Mouse (Mus musculus): ENCODE measurements around the gene Ccnd2. TPM values are rescaled to one million over a fixed set of nuclear protein-coding genes. Genes with fewer than 3 reads are reported as not detected.

The Ccnd2 gene
- polyA plus RNA-seq, 1 experiment from 2014 or later: 684 TPM

DNA sequence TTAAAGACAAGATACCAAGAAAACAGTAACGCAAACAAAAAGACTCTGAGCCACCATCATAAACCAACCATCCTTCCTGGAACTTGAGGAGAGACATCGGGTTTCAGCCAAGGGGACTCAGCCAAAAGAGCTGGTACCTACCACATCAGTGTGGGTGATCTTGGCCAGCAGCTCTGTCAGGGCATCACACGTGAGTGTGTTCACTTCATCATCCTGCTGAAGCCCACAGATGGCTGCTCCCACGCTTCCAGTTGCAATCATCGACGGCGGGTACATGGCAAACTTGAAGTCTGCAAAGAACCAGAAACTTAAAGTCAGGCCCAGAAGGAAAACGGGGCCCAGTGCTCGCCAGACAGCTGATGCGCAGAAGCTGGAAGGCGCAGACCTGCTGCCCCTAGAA is 13.0 kb downstream of the Ccnd2 start:
- Histone ChIP-seq H3K4me1 (ENCODE audit: insufficient read depth) (no peaks in the 10 kb centered on the region), H3K4me2 (no peak overlapping the region), H3K4me3 (ENCODE audit: low read depth, low read length) (no peak overlapping the region), H3K9ac (no peak overlapping the region), H3K36me3 (ENCODE audit: insufficient read depth) (peaks cover 90% of the 10 kb centered on the region), H3K27ac (ENCODE audit: low read depth) (no peak overlapping the region), H3K9me3 (ENCODE audit: low read depth, low read length) (no peaks in the 10 kb centered on the region), H3K27me3 (ENCODE audit: insufficient read depth, low read length) (no peaks in the 10 kb centered on the region)
- WGBS: 88% methylated on average over 11 of the region's 11 CpGs
- ATAC-seq (ENCODE audit: insufficient read depth): no peak
- no peak for TF ChIP-seq CTCF (IDR thresholded peaks at IDR 0.05; ENCODE audit: low read depth)
- no peak for DNase-seq

DNA sequence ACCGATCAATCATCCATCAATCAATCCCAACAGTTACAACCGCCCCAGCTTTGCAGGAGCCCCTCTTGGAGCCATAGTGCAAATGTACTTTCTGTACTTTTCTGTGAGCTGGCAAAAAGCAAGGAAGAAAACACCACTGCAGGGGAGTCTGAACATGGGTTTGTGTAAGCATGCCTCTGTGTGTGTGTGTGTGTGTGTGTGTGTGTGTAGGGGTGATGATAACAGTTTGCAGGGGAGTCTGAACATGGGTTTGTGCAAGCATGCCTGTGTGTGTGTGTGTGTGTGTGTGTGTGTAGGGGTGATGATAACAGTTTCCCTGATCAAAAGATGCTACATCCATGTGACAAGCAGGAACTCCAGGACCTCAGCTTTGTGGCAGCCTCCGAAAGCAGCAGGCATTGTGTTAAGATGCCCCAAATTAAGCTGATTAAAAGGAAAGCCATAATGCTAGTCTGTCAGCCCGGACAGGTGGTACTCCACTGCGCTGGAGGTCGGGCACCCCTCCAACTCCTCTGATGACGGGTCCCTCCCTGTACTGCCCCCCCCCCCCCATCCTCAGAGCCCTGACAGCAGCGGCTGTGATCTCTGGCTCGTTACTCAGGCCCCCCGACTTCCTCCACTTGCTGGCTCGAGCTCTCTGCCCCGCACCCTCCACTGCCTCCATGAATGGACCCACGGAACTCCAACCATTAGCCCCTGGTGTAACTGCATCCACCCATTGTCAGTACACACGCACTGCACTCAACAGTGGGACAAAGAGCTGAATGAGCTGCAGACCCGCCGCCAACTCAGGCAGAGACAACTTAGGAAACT is 18.4 kb downstream of the Ccnd2 start:
- no peak for TF ChIP-seq CTCF (IDR thresholded peaks at IDR 0.05; ENCODE audit: low read depth)
- DNase-seq (no peak), ATAC-seq (ENCODE audit: insufficient read depth) (no peak)
- H3K4me1 ChIP-seq (ENCODE audit: insufficient read depth): no peaks in the 10 kb centered on the region
- 67% methylated on average over 16 of the region's 16 CpGs for WGBS
- H3K4me2 ChIP-seq: no peak overlapping the region
- no peak overlapping the region for H3K9ac ChIP-seq
- H3K27me3 ChIP-seq (ENCODE audit: insufficient read depth, low read length): no peaks in the 10 kb centered on the region
- H3K4me3 ChIP-seq (ENCODE audit: low read depth, low read length): no peak overlapping the region
- peaks cover 93% of the 10 kb centered on the region for H3K36me3 ChIP-seq (ENCODE audit: insufficient read depth)
- H3K27ac ChIP-seq (ENCODE audit: low read depth): no peak overlapping the region
- no peaks in the 10 kb centered on the region for H3K9me3 ChIP-seq (ENCODE audit: low read depth, low read length)

DNA sequence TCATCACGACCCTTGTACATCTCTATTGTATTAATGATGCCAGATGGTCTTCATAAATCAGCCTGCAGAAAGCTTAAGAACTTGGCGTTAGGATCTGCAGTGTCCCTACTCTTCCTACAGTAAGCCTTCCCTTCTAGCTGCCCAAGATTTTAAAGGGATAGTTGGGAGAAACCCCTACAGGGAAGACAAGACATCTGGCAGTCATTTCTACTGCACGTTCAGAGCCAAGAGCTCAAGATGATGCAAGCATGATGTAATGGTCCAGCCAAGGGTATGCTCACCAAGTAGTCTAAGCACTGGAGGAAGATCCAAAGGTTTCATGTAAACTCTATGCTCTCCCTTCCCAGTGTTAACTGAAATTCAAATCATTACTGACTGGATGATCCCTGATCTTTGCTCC is 19.3 kb downstream of the Ccnd2 start:
- Histone ChIP-seq H3K4me2 (no peak overlapping the region), H3K9ac (no peak overlapping the region), H3K9me3 (ENCODE audit: low read depth, low read length) (no peaks in the 10 kb centered on the region), H3K27me3 (ENCODE audit: insufficient read depth, low read length) (no peaks in the 10 kb centered on the region), H3K4me1 (ENCODE audit: insufficient read depth) (no peaks in the 10 kb centered on the region), H3K4me3 (ENCODE audit: low read depth, low read length) (no peak overlapping the region), H3K27ac (ENCODE audit: low read depth) (no peak overlapping the region), H3K36me3 (ENCODE audit: insufficient read depth) (peaks cover 93% of the 10 kb centered on the region)
- WGBS: 54% methylated on average over 3 of the region's 3 CpGs
- no peak for ATAC-seq (ENCODE audit: insufficient read depth)
- peak; percentile 40 for DNase-seq
- TF ChIP-seq CTCF (IDR thresholded peaks at IDR 0.05; ENCODE audit: low read depth): no peak

DNA sequence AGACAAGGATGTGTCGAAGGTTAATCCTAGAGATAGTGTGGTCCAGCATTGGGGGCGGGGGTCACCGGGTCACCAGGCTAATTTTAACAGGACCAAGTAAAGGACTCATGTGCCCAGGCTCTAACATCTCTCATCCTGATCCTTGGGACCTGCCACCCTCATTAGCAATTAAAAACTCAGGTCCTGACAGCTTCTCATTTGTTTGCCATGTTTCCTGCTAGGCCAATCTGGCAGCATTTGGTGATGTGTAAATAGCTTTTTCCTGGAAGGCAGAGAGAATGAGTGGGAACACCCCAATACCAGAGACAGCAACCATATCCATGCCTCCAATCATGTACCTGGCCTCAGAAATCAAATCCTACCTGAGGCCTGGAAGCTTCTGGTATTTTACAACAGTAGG is 20.0 kb downstream of the Ccnd2 start:
- no peak for ATAC-seq (ENCODE audit: insufficient read depth)
- 72% methylated on average over 3 of the region's 3 CpGs for WGBS
- H3K27me3 ChIP-seq (ENCODE audit: insufficient read depth, low read length): no peaks in the 10 kb centered on the region
- no peak for TF ChIP-seq CTCF (IDR thresholded peaks at IDR 0.05; ENCODE audit: low read depth)
- peaks cover 93% of the 10 kb centered on the region for H3K36me3 ChIP-seq (ENCODE audit: insufficient read depth)
- no peaks in the 10 kb centered on the region for H3K9me3 ChIP-seq (ENCODE audit: low read depth, low read length)
- H3K4me1 ChIP-seq (ENCODE audit: insufficient read depth): no peaks in the 10 kb centered on the region
- H3K4me2 ChIP-seq: no peak overlapping the region
- no peak overlapping the region for H3K9ac ChIP-seq
- no peak overlapping the region for H3K27ac ChIP-seq (ENCODE audit: low read depth)
- H3K4me3 ChIP-seq (ENCODE audit: low read depth, low read length): no peak overlapping the region
- DNase-seq: no peak

DNA sequence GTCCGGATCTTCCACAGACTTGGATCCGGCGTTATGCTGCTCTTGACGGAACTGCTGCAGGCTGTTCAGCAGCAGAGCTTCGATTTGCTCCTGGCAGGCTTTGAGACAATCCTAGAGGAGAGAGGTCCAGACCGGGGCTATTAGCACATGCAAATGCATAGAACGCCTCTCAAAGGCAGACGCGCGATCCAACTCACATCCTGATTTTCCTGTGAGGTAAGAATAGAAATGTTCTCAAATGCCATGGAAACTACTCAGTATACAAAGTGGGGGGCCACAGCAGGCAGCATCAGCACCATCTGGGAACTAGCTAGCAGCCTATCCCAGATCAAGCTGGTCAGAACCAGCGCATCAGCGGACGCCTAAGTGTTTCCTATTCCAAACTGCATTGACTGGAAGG is 21.6 kb downstream of the Ccnd2 start:
- no peak for ATAC-seq (ENCODE audit: insufficient read depth)
- Histone ChIP-seq H3K9ac (no peak overlapping the region), H3K4me1 (ENCODE audit: insufficient read depth) (no peaks in the 10 kb centered on the region), H3K4me2 (no peak overlapping the region), H3K9me3 (ENCODE audit: low read depth, low read length) (no peaks in the 10 kb centered on the region), H3K36me3 (ENCODE audit: insufficient read depth) (peaks cover 88% of the 10 kb centered on the region), H3K4me3 (ENCODE audit: low read depth, low read length) (no peak overlapping the region), H3K27ac (ENCODE audit: low read depth) (no peak overlapping the region), H3K27me3 (ENCODE audit: insufficient read depth, low read length) (no peaks in the 10 kb centered on the region)
- TF ChIP-seq CTCF (IDR thresholded peaks at IDR 0.05; ENCODE audit: low read depth): no peak
- 74% methylated on average over 13 of the region's 13 CpGs for WGBS
- no peak for DNase-seq

DNA sequence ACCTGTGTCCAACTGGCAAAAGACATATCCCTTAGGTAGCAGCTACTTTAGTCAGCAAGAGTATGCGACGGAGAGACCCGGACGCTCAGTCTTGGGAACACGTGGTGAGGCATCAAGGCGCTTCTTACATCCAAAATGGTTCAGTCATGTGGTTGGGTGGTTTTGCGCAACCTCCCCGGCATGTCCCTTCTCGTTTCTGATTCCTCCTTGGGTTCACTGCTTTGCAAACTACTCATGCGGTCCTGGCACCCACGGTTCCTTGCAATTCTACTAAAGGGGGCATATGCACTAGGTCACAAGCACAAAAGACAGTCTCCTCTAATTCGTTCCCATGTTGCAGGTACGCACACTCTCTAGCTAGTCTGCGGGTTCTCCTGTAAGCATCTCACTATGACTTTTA is 22.3 kb downstream of the Ccnd2 start:
- H3K27ac ChIP-seq (ENCODE audit: low read depth): no peak overlapping the region
- DNase-seq: no peak
- no peak overlapping the region for H3K4me2 ChIP-seq
- H3K4me3 ChIP-seq (ENCODE audit: low read depth, low read length): no peak overlapping the region
- no peak for ATAC-seq (ENCODE audit: insufficient read depth)
- H3K27me3 ChIP-seq (ENCODE audit: insufficient read depth, low read length): no peaks in the 10 kb centered on the region
- H3K9ac ChIP-seq: no peak overlapping the region
- 92% methylated on average over 14 of the region's 14 CpGs for WGBS
- no peaks in the 10 kb centered on the region for H3K9me3 ChIP-seq (ENCODE audit: low read depth, low read length)
- H3K4me1 ChIP-seq (ENCODE audit: insufficient read depth): no peaks in the 10 kb centered on the region
- TF ChIP-seq CTCF (IDR thresholded peaks at IDR 0.05; ENCODE audit: low read depth): no peak
- H3K36me3 ChIP-seq (ENCODE audit: insufficient read depth): peaks cover 80% of the 10 kb centered on the region

DNA sequence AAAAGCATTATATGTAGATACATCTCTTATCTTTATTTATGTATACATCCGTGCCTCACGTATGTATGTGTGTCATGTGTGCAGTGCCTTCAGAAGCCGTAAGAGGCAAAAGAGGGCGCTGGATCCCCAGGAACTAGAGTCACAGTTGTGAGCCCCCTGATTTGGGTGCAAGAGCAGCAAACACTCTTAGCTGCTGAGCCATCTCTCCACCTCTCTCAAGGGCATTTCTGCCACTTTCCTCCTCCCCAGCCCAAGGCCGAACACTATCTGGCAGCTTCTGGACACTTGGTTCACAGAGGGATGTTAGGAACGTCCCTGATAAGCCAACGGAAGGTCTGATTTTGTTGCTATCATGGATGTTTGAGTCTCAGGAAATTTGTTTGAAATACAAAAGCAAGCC is 28.5 kb downstream of the Ccnd2 start:
- no peaks in the 10 kb centered on the region for H3K4me1 ChIP-seq (ENCODE audit: insufficient read depth)
- DNase-seq: no peak
- 68% methylated on average over 7 of the region's 7 CpGs for WGBS
- H3K9me3 ChIP-seq (ENCODE audit: low read depth, low read length): no peaks in the 10 kb centered on the region
- no peak for TF ChIP-seq CTCF (IDR thresholded peaks at IDR 0.05; ENCODE audit: low read depth)
- H3K4me2 ChIP-seq: no peak overlapping the region
- H3K27ac ChIP-seq (ENCODE audit: low read depth): no peak overlapping the region
- ATAC-seq (ENCODE audit: insufficient read depth): no peak
- H3K36me3 ChIP-seq (ENCODE audit: insufficient read depth): peaks cover 24% of the 10 kb centered on the region
- no peak overlapping the region for H3K9ac ChIP-seq
- H3K27me3 ChIP-seq (ENCODE audit: insufficient read depth, low read length): no peaks in the 10 kb centered on the region
- H3K4me3 ChIP-seq (ENCODE audit: low read depth, low read length): no peak overlapping the region
